Mouse (Mus musculus) embryo, embryonic 10.5 days (tissue): Measurements from ENCODE around the gene Lysmd1.
A peak's percentile ranks its signal among the peaks of the same experiment; 100 is the strongest.

Experiments used
- DNase-seq: peaks from one replicate; pipeline ENCODE4 v3.0.0-alpha.2; 2015; ENCODE audit warnings: low spot score

The Lysmd1 gene

GRCm38 (mm10) chr3:95136336-95136735 is 2.4 kb downstream of the Lysmd1 start:
- DNase-seq, result no peak

- no peak for DNase-seq
Observed at GRCm38 (mm10) chr3:95139586-95140288, 5.8 kb downstream of the Lysmd1 start.

- DNase-seq, result no peak
Observed at GRCm38 (mm10) chr3:95140289-95140595, 6.4 kb downstream of the Lysmd1 start.

- DNase-seq, result no peak
Observed at GRCm38 (mm10) chr3:95140795-95141194, 6.9 kb downstream of the Lysmd1 start.

- no peak for DNase-seq
Observed at GRCm38 (mm10) chr3:95141474-95141873, 7.6 kb downstream of the Lysmd1 start.

- no peak for DNase-seq
Observed at GRCm38 (mm10) chr3:95141952-95142616, 8.2 kb downstream of the Lysmd1 start, which contains the start of gene Tnfaip8l2. Gene Tnfaip8l2, minus strand, starts transcription at chr3:95142360.

GRCm38 (mm10) chr3:95142617-95143011 is 8.7 kb downstream of the Lysmd1 start:
- peak; percentile 88 for DNase-seq

- DNase-seq, result peak; percentile 54
Observed at GRCm38 (mm10) chr3:95147924-95148323, 14.0 kb downstream of the Lysmd1 start.

- DNase-seq, result no peak
Observed at GRCm38 (mm10) chr3:95153874-95154273, 20.0 kb downstream of the Lysmd1 start.

GRCm38 (mm10) chr3:95159511-95159986 is 25.7 kb downstream of the Lysmd1 start:
- peak; percentile 38 for DNase-seq

- DNase-seq, result peak; percentile 95
Observed at GRCm38 (mm10) chr3:95159987-95160963, 26.4 kb downstream of the Lysmd1 start, which contains the start of gene Sema6c. Gene Sema6c, plus strand, starts transcription at chr3:95160457.

GRCm38 (mm10) chr3:95161041-95161551 is 27.2 kb downstream of the Lysmd1 start:
- DNase-seq, result peak; percentile 53

- DNase-seq, result no peak
Observed at GRCm38 (mm10) chr3:95161618-95162344, 27.9 kb downstream of the Lysmd1 start.

- DNase-seq, result no peak
Observed at GRCm38 (mm10) chr3:95162345-95162628, 28.4 kb downstream of the Lysmd1 start.

- no peak for DNase-seq
Observed at GRCm38 (mm10) chr3:95163419-95164255, 29.7 kb downstream of the Lysmd1 start.

- DNase-seq, result no peak
Observed at GRCm38 (mm10) chr3:95164256-95164550, 30.3 kb downstream of the Lysmd1 start.

GRCm38 (mm10) chr3:95164840-95165239 is 31.0 kb downstream of the Lysmd1 start:
- no peak for DNase-seq

- DNase-seq, result no peak
Observed at GRCm38 (mm10) chr3:95169996-95170395, 36.1 kb downstream of the Lysmd1 start.

GRCm38 (mm10) chr3:95171105-95171504 is 37.2 kb downstream of the Lysmd1 start:
- DNase-seq, result no peak

GRCm38 (mm10) chr3:95172526-95173255 is 38.8 kb downstream of the Lysmd1 start:
- no peak for DNase-seq
